Mouse (Mus musculus): Measurements from ENCODE around the gene Gm49318.

DNA sequence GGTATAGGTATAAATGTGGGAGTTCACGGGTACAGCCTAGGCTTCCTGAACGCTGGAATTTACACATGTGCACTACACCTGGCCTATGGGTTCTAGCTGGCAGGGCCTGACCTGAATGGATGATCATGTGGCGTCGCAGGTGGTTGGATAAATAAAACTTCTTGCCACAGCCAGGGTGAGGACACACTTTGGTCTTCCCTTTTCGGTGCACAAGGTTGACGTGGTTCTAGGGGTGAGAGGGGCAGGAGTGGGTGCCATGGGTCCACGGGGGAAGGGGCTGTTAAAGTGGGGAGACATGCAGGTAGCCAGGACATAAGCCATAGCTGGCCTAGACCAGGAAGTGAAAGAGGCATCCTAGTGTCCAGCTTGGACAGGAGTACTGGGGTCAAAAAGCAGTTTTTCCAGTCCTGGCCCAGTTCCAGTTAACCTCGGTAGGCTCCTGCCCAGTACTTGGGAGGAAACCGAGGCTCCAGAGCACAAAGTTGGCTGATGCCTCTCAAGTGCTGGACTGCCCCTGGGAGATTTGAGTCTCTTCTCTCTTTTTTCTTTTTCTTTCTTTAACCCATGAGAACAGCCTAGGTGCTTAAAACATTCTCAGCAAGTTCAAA is 14.7 kb downstream of the Gm49318 start:
- TF ChIP-seq CTCF (IDR thresholded peaks at IDR 0.05; ENCODE audit: low read depth) (no peak), EP300 (IDR thresholded peaks at IDR 0.05; ENCODE audit: low read depth) (no peak)
